Mouse (Mus musculus): ENCODE measurements at regions not wholly inside any gene's neighbourhood (a gene's known extent, or its start where the extent isn't known, plus 50 kb on each side); places are given as distances from the start of the nearest gene placed in this dataset.
A peak's percentile ranks its signal among the peaks of the same experiment; 100 is the strongest.

- no peak overlapping the region for H3K4me3 ChIP-seq (ENCODE audit: low read depth, low read length)
- DNase-seq (ENCODE audit: low spot score), result no peak
- no peaks in the 10 kb centered on the region for H3K4me1 ChIP-seq (ENCODE audit: control insufficient read depth, insufficient read depth, low read length)
- ATAC-seq (replicated peaks; ENCODE audit: insufficient number of reproducible peaks, low FRiP score, low TSS enrichment, low read depth), result no peak
- no peak overlapping the region for H3K27ac ChIP-seq (replicated peaks; ENCODE audit: low read depth, low read length)
- no peaks in the 10 kb centered on the region for H3K27me3 ChIP-seq (ENCODE audit: control insufficient read depth, insufficient read depth, low read length)
- no peaks in the 10 kb centered on the region for H3K9me3 ChIP-seq (replicated peaks; ENCODE audit: control insufficient read depth, low read length)
- H3K4me2 ChIP-seq (ENCODE audit: low read depth, low read length), result no peak overlapping the region
- H3K9ac ChIP-seq (replicated peaks; ENCODE audit: low read length), result no peak overlapping the region
- no peaks in the 10 kb centered on the region for H3K36me3 ChIP-seq (replicated peaks; ENCODE audit: control insufficient read depth, insufficient read depth, low read depth, low read length)
- 77% methylated on average over 1 of the region's 1 CpGs for WGBS
These were observed 380.0 kb upstream of the Cntn5 start for GRCm38 (mm10) chr9:11284549-11284948.

- WGBS, result 88% methylated on average over 5 of the region's 5 CpGs
- DNase-seq (ENCODE audit: low spot score), result no peak
- Histone ChIP-seq H3K4me1 (ENCODE audit: control insufficient read depth, insufficient read depth, low read length) (no peaks in the 10 kb centered on the region), H3K9ac (replicated peaks; ENCODE audit: low read length) (no peak overlapping the region), H3K4me2 (ENCODE audit: low read depth, low read length) (no peak overlapping the region), H3K9me3 (replicated peaks; ENCODE audit: control insufficient read depth, low read length) (no peaks in the 10 kb centered on the region), H3K4me3 (ENCODE audit: low read depth, low read length) (no peak overlapping the region), H3K27ac (replicated peaks; ENCODE audit: low read depth, low read length) (no peak overlapping the region), H3K27me3 (ENCODE audit: control insufficient read depth, insufficient read depth, low read length) (no peaks in the 10 kb centered on the region), H3K36me3 (replicated peaks; ENCODE audit: control insufficient read depth, insufficient read depth, low read depth, low read length) (no peaks in the 10 kb centered on the region)
- no peak for ATAC-seq (replicated peaks; ENCODE audit: insufficient number of reproducible peaks, low FRiP score, low TSS enrichment, low read depth)
These were observed 375.0 kb upstream of the Cntn5 start for GRCm38 (mm10) chr9:11279409-11280127.

GRCm38 (mm10) chr9:11277810-11278209 is 373.2 kb upstream of the Cntn5 start:
- WGBS, result 94% methylated on average over 22 of the region's 22 CpGs
- H3K4me3 ChIP-seq (ENCODE audit: low read depth, low read length), result no peak overlapping the region
- H3K9ac ChIP-seq (replicated peaks; ENCODE audit: low read length), result no peak overlapping the region
- H3K9me3 ChIP-seq (replicated peaks; ENCODE audit: control insufficient read depth, low read length), result no peaks in the 10 kb centered on the region
- H3K4me1 ChIP-seq (ENCODE audit: control insufficient read depth, insufficient read depth, low read length), result no peaks in the 10 kb centered on the region
- no peak overlapping the region for H3K4me2 ChIP-seq (ENCODE audit: low read depth, low read length)
- no peaks in the 10 kb centered on the region for H3K36me3 ChIP-seq (replicated peaks; ENCODE audit: control insufficient read depth, insufficient read depth, low read depth, low read length)
- H3K27ac ChIP-seq (replicated peaks; ENCODE audit: low read depth, low read length), result no peak overlapping the region
- no peak for DNase-seq (ENCODE audit: low spot score)
- no peaks in the 10 kb centered on the region for H3K27me3 ChIP-seq (ENCODE audit: control insufficient read depth, insufficient read depth, low read length)
- ATAC-seq (replicated peaks; ENCODE audit: insufficient number of reproducible peaks, low FRiP score, low TSS enrichment, low read depth), result no peak

- Histone ChIP-seq H3K9me3 (replicated peaks; ENCODE audit: control insufficient read depth, low read length) (no peaks in the 10 kb centered on the region), H3K27ac (replicated peaks; ENCODE audit: low read depth, low read length) (no peak overlapping the region), H3K36me3 (replicated peaks; ENCODE audit: control insufficient read depth, insufficient read depth, low read depth, low read length) (no peaks in the 10 kb centered on the region), H3K4me1 (ENCODE audit: control insufficient read depth, insufficient read depth, low read length) (no peaks in the 10 kb centered on the region), H3K4me2 (ENCODE audit: low read depth, low read length) (no peak overlapping the region), H3K9ac (replicated peaks; ENCODE audit: low read length) (no peak overlapping the region), H3K4me3 (ENCODE audit: low read depth, low read length) (no peak overlapping the region), H3K27me3 (ENCODE audit: control insufficient read depth, insufficient read depth, low read length) (no peaks in the 10 kb centered on the region)
- ATAC-seq (replicated peaks; ENCODE audit: insufficient number of reproducible peaks, low FRiP score, low TSS enrichment, low read depth) (no peak), DNase-seq (ENCODE audit: low spot score) (no peak)
- 88% methylated on average over 4 of the region's 4 CpGs for WGBS
These were observed 372.4 kb upstream of the Cntn5 start for GRCm38 (mm10) chr9:11276966-11277365.

- Histone ChIP-seq H3K4me2 (ENCODE audit: low read depth, low read length) (no peak overlapping the region), H3K9me3 (replicated peaks; ENCODE audit: control insufficient read depth, low read length) (no peaks in the 10 kb centered on the region), H3K36me3 (replicated peaks; ENCODE audit: control insufficient read depth, insufficient read depth, low read depth, low read length) (no peaks in the 10 kb centered on the region), H3K27me3 (ENCODE audit: control insufficient read depth, insufficient read depth, low read length) (no peaks in the 10 kb centered on the region), H3K9ac (replicated peaks; ENCODE audit: low read length) (no peak overlapping the region), H3K4me3 (ENCODE audit: low read depth, low read length) (no peak overlapping the region), H3K27ac (replicated peaks; ENCODE audit: low read depth, low read length) (no peak overlapping the region), H3K4me1 (ENCODE audit: control insufficient read depth, insufficient read depth, low read length) (no peaks in the 10 kb centered on the region)
- ATAC-seq (replicated peaks; ENCODE audit: insufficient number of reproducible peaks, low FRiP score, low TSS enrichment, low read depth) (no peak), DNase-seq (ENCODE audit: low spot score) (no peak)
- 87% methylated on average over 1 of the region's 1 CpGs for WGBS
These were observed 352.3 kb upstream of the Cntn5 start for GRCm38 (mm10) chr9:11256848-11257247.

GRCm38 (mm10) chr9:11206829-11207228 is 302.3 kb upstream of the Cntn5 start:
- 81% methylated on average over 6 of the region's 6 CpGs for WGBS
- DNase-seq (ENCODE audit: low spot score), result peak; percentile 2

GRCm38 (mm10) chr9:11206267-11206666 is 301.7 kb upstream of the Cntn5 start:
- no peaks in the 10 kb centered on the region for H3K36me3 ChIP-seq (replicated peaks; ENCODE audit: control insufficient read depth, insufficient read depth, low read depth, low read length)
- no peak for DNase-seq (ENCODE audit: low spot score)
- no peaks in the 10 kb centered on the region for H3K27me3 ChIP-seq (ENCODE audit: control insufficient read depth, insufficient read depth, low read length)
- H3K9me3 ChIP-seq (replicated peaks; ENCODE audit: control insufficient read depth, low read length), result no peaks in the 10 kb centered on the region
- ATAC-seq (replicated peaks; ENCODE audit: insufficient number of reproducible peaks, low FRiP score, low TSS enrichment, low read depth), result no peak
- no peak overlapping the region for H3K4me2 ChIP-seq (ENCODE audit: low read depth, low read length)
- no peak overlapping the region for H3K9ac ChIP-seq (replicated peaks; ENCODE audit: low read length)
- H3K4me3 ChIP-seq (ENCODE audit: low read depth, low read length), result no peak overlapping the region
- H3K27ac ChIP-seq (replicated peaks; ENCODE audit: low read depth, low read length), result no peak overlapping the region
- no peaks in the 10 kb centered on the region for H3K4me1 ChIP-seq (ENCODE audit: control insufficient read depth, insufficient read depth, low read length)

More at GRCm38 (mm10) chr9:11206829-11207228, 302.3 kb upstream of the Cntn5 start:
- Histone ChIP-seq H3K27me3 (ENCODE audit: control insufficient read depth, insufficient read depth, low read length) (no peaks in the 10 kb centered on the region), H3K36me3 (replicated peaks; ENCODE audit: control insufficient read depth, insufficient read depth, low read depth, low read length) (no peaks in the 10 kb centered on the region), H3K9ac (replicated peaks; ENCODE audit: low read length) (no peak overlapping the region), H3K4me3 (ENCODE audit: low read depth, low read length) (no peak overlapping the region), H3K4me2 (ENCODE audit: low read depth, low read length) (no peak overlapping the region), H3K9me3 (replicated peaks; ENCODE audit: control insufficient read depth, low read length) (no peaks in the 10 kb centered on the region), H3K27ac (replicated peaks; ENCODE audit: low read depth, low read length) (no peak overlapping the region), H3K4me1 (ENCODE audit: control insufficient read depth, insufficient read depth, low read length) (no peaks in the 10 kb centered on the region)
- ATAC-seq (replicated peaks; ENCODE audit: insufficient number of reproducible peaks, low FRiP score, low TSS enrichment, low read depth), result no peak

GRCm38 (mm10) chr9:11192183-11192582 is 287.6 kb upstream of the Cntn5 start:
- H3K4me1 ChIP-seq (ENCODE audit: control insufficient read depth, insufficient read depth, low read length), result no peaks in the 10 kb centered on the region
- no peak overlapping the region for H3K4me2 ChIP-seq (ENCODE audit: low read depth, low read length)
- no peak for ATAC-seq (replicated peaks; ENCODE audit: insufficient number of reproducible peaks, low FRiP score, low TSS enrichment, low read depth)
- no peak overlapping the region for H3K9ac ChIP-seq (replicated peaks; ENCODE audit: low read length)
- H3K36me3 ChIP-seq (replicated peaks; ENCODE audit: control insufficient read depth, insufficient read depth, low read depth, low read length), result no peaks in the 10 kb centered on the region
- no peak for DNase-seq (ENCODE audit: low spot score)
- H3K27me3 ChIP-seq (ENCODE audit: control insufficient read depth, insufficient read depth, low read length), result no peaks in the 10 kb centered on the region
- H3K9me3 ChIP-seq (replicated peaks; ENCODE audit: control insufficient read depth, low read length), result no peaks in the 10 kb centered on the region
- H3K27ac ChIP-seq (replicated peaks; ENCODE audit: low read depth, low read length), result no peak overlapping the region
- no peak overlapping the region for H3K4me3 ChIP-seq (ENCODE audit: low read depth, low read length)
- 53% methylated on average over 2 of the region's 2 CpGs for WGBS
